Comparison of ENCODE assay signal across 9 mouse cellular contexts in genomic region chr19:36883119-36883518, GRCm38 (mm10). TPM values are rescaled to one million over a fixed set of nuclear protein-coding genes. Genes with fewer than 3 reads are reported as not detected.
DNase-seq lines count a peak whose midpoint lies in the region; ATAC-seq and TF ChIP-seq lines count a peak whose summit lies in the region.
"Had no signal": no experiment of that assay in that cellular context is flagged by ENCODE, and none has a peak within 500 bp of the region (broad histone marks: within the 10 kb centered on the region; RNA-seq: fewer than 3 reads in every experiment).

No protein-coding gene starts in this region.

- H3K9me3 ChIP-seq in ES-E14 (ENCODE audit: control insufficient read depth, insufficient read depth, low read depth, low read length), result no peaks in the 10 kb centered on the region
- no peaks in the 10 kb centered on the region for H3K9me3 ChIP-seq in stomach, postnatal 0 days (ENCODE audit: control insufficient read depth, low read length)
- H3K9me3 ChIP-seq: megakaryocyte, embryonic 14.5 days had no signal

- H3K4me1 ChIP-seq in ES-E14 (ENCODE audit: control insufficient read depth in 2 of 2, insufficient read depth in 2 of 2, low read length in 2 of 2, poor library complexity in 1 of 2), result no peaks in the 10 kb centered on the region
- no peaks in the 10 kb centered on the region for H3K4me1 ChIP-seq in stomach, postnatal 0 days (replicated peaks; ENCODE audit: control insufficient read depth, insufficient read depth)
- H3K4me1 ChIP-seq: megakaryocyte, embryonic 14.5 days had no signal

- no peak overlapping the region for H3K9ac ChIP-seq in ES-E14 (ENCODE audit: insufficient read depth, low read depth, low read length, poor library complexity, severe bottlenecking)
- no peak overlapping the region for H3K9ac ChIP-seq in stomach, postnatal 0 days (ENCODE audit: low read length)

- in situ Hi-C loops in ES-E14 (cut with MboI; ENCODE audit: low sequenced_read_pairs in 2 of 2, unreplicated experiment in 2 of 2), result no loop called here

- ATAC-seq in granulocyte monocyte progenitor cell, adult 5-6 weeks (replicated peaks; ENCODE audit: poor library complexity, severe bottlenecking), result 0 out of 2 replicates have a peak, but pooled peaks have one; percentile 50
- ATAC-seq in stomach, postnatal 0 days (ENCODE audit: low FRiP score, low TSS enrichment), result no peak
- no peak for ATAC-seq in erythroid progenitor cell, adult 5-6 weeks (replicated peaks; ENCODE audit: low FRiP score, poor library complexity, severe bottlenecking)

- H3K4me3 ChIP-seq in ES-E14 (ENCODE audit: insufficient read depth in 1 of 2, low read depth in 1 of 2, low read length in 2 of 2, poor library complexity in 1 of 2, severe bottlenecking in 1 of 2), result no peak overlapping the region
- no peak overlapping the region for H3K4me3 ChIP-seq in stomach, postnatal 0 days (ENCODE audit: low read depth, low read length)
- H3K4me3 ChIP-seq: megakaryocyte, embryonic 14.5 days had no signal

- TF ChIP-seq CTCF in stomach, postnatal 0 days (IDR thresholded peaks at IDR 0.05; ENCODE audit: low read depth), result peak; percentile 63

- no peak overlapping the region for H3K4me2 ChIP-seq in stomach, postnatal 0 days (replicated peaks; ENCODE audit: low read depth)

- no peaks in the 10 kb centered on the region for H3K27me3 ChIP-seq in stomach, postnatal 0 days (ENCODE audit: control insufficient read depth, insufficient read depth, low read length)
- H3K27me3 ChIP-seq: megakaryocyte, embryonic 14.5 days had no signal

- WGBS in stomach, postnatal 0 days, result 79% methylated on average over 6 of the region's 6 CpGs

- peaks cover 39% of the 10 kb centered on the region for H3K36me3 ChIP-seq in ES-E14 (ENCODE audit: control insufficient read depth, insufficient read depth, low read length, poor library complexity, severe bottlenecking)
- peaks cover 39% of the 10 kb centered on the region for H3K36me3 ChIP-seq in stomach, postnatal 0 days (ENCODE audit: control insufficient read depth, insufficient read depth, low read length)

- peak; percentile 49 to 67 for DNase-seq in cerebellum, postnatal 14 days
- no peak for DNase-seq in cerebellum, adult 11 months
- peak; percentile 43 to 51 for DNase-seq in layer of hippocampus, postnatal 10 days (ENCODE audit: low spot score in 2 of 2)
- DNase-seq in layer of hippocampus, adult 8-10 months (ENCODE audit: low spot score in 2 of 2), result no peak
- DNase-seq in ES-E14 (ENCODE audit: low read depth, low spot score), result peak; percentile 54
- peak; percentile 40 for DNase-seq in stomach, postnatal 0 days (ENCODE audit: low spot score)

- no peak for TF ChIP-seq EP300 in stomach, postnatal 0 days (optimal IDR thresholded peaks at IDR 0.05)

- H3K27ac ChIP-seq in ES-E14 (ENCODE audit: insufficient read depth, low read depth, low read length, poor library complexity, severe bottlenecking), result no peak overlapping the region
- H3K27ac ChIP-seq in stomach, postnatal 0 days (replicated peaks), result no peak overlapping the region

TF ChIP-seq in ES-E14, 5 proteins besides CTCF, POLR2A, EP300 and RAD21:
- no peak for TF ChIP-seq ZNF384 (IDR thresholded peaks at IDR 0.05; ENCODE audit: low read depth, low read length)
- TF ChIP-seq CHD2 (IDR thresholded peaks at IDR 0.05; ENCODE audit: low read depth, low read length), result no peak
TF ChIP-seq in ES-E14: peak in this region for 0.

RNA-seq across cellular contexts. Expression of gene Fgfbp3, which starts 36.3 kb away (rescaled TPM):
- total RNA-seq in layer of hippocampus, postnatal 10 days (2021), result 10 to 100 TPM; 11.3 to 13.5 TPM
- total RNA-seq in layer of hippocampus, adult 8-10 months (2022), result 1 to 10 TPM; 6.0 to 8.2 (median 6.4) TPM
- 0.80 and 0.85 TPM in 2 replicates for total RNA-seq in ES-E14 (2012; rRNA removed)
- 1.7 TPM in 1 of 2 replicates, not detected in the other for total RNA-seq in granulocyte monocyte progenitor cell, adult 5-6 weeks (2014; fragmentation: Nextera tagmentation)
- total RNA-seq in granulocyte monocyte progenitor cell, adult 5-6 weeks (2017), result 0.60 and 1.1 TPM in 2 replicates
- polyA plus RNA-seq in stomach, postnatal 0 days (2015; fragmentation: Nextera tagmentation; extraction: Ambion mirVana), result 4.4 and 5.1 TPM in 2 replicates
- total RNA-seq in erythroid progenitor cell, adult 5-6 weeks (2015; ENCODE audit: low replicate concordance), result not detected in 2 replicates
- total RNA-seq in erythroid progenitor cell, adult 5-6 weeks (2017; ENCODE audit: low replicate concordance), result 1.6 and 6.5 TPM in 2 replicates

RNA-seq across cellular contexts. Expression of gene Btaf1, which starts 42.8 kb away (rescaled TPM):
- 10 to 100 TPM; 20.0 to 20.5 TPM for total RNA-seq in layer of hippocampus, postnatal 10 days (2021)
- total RNA-seq in layer of hippocampus, adult 8-10 months (2022), result 10 to 100 TPM; 21.4 to 34.2 (median 25.7) TPM
- 37.2 and 41.0 TPM in 2 replicates for total RNA-seq in ES-E14 (2012; rRNA removed)
- 32.5 and 42.8 TPM in 2 replicates for total RNA-seq in granulocyte monocyte progenitor cell, adult 5-6 weeks (2014; fragmentation: Nextera tagmentation)
- total RNA-seq in granulocyte monocyte progenitor cell, adult 5-6 weeks (2017), result 56.7 and 60.8 TPM in 2 replicates
- polyA plus RNA-seq in stomach, postnatal 0 days (2015; fragmentation: Nextera tagmentation; extraction: Ambion mirVana), result 2.8 and 3.1 TPM in 2 replicates
- total RNA-seq in erythroid progenitor cell, adult 5-6 weeks (2015; ENCODE audit: low replicate concordance), result 90.5 and 95.2 TPM in 2 replicates
- total RNA-seq in erythroid progenitor cell, adult 5-6 weeks (2017; ENCODE audit: low replicate concordance), result 178 and 227 TPM in 2 replicates

RNA-seq across cellular contexts. Expression of gene Tnks2, which starts 49.1 kb away (rescaled TPM):
- total RNA-seq in layer of hippocampus, postnatal 10 days (2021), result 100 to 1,000 TPM; 137 to 143 TPM
- total RNA-seq in layer of hippocampus, adult 8-10 months (2022), result 100 to 1,000 TPM; 113 to 120 (median 119) TPM
- total RNA-seq in ES-E14 (2012; rRNA removed), result 289 and 434 TPM in 2 replicates
- 39.1 and 55.1 TPM in 2 replicates for total RNA-seq in granulocyte monocyte progenitor cell, adult 5-6 weeks (2014; fragmentation: Nextera tagmentation)
- total RNA-seq in granulocyte monocyte progenitor cell, adult 5-6 weeks (2017), result 60.6 and 71.7 TPM in 2 replicates
- 13.9 and 15.8 TPM in 2 replicates for polyA plus RNA-seq in stomach, postnatal 0 days (2015; fragmentation: Nextera tagmentation; extraction: Ambion mirVana)
- 27.2 and 41.1 TPM in 2 replicates for total RNA-seq in erythroid progenitor cell, adult 5-6 weeks (2015; ENCODE audit: low replicate concordance)
- total RNA-seq in erythroid progenitor cell, adult 5-6 weeks (2017; ENCODE audit: low replicate concordance), result 29.4 and 41.8 TPM in 2 replicates

Comparison
In these comparisons a context has a peak if more than half of its experiments do, and no peak if none do; other contexts are left out.
1. DNase-seq: peak in cerebellum, postnatal 14 days (2 of 2), layer of hippocampus, postnatal 10 days (2 of 2), ES-E14 (single experiment) and stomach, postnatal 0 days (single experiment); none in cerebellum, adult 11 months (single experiment) and layer of hippocampus, adult 8-10 months (0 of 2).